Mouse (Mus musculus) C2C12 (cell line): Measurements from ENCODE around the gene Utrn.

Experiments
- CTCF ChIP-seq: IDR thresholded peaks from one replicate; pipeline ENCODE4 v1.5.1; 2011; ENCODE audit not compliant: control insufficient read depth, insufficient read depth, insufficient read length
- FOSL1 ChIP-seq: IDR thresholded peaks from one replicate; pipeline ENCODE4 v1.8.0; 2011; ENCODE audit warnings: mild to moderate bottlenecking, low read length; ENCODE audit not compliant: poor library complexity, insufficient read depth, severe bottlenecking
- MYOG ChIP-seq: IDR thresholded peaks from one replicate; pipeline ENCODE4 v1.6.1; 2011; ENCODE audit not compliant: control insufficient read depth, insufficient read length; ENCODE audit errors: extremely low read depth
- USF1 ChIP-seq: IDR thresholded peaks from one replicate; pipeline ENCODE4 v1.6.1; 2011; ENCODE audit warnings: low read depth, mild to moderate bottlenecking, control low read depth, moderate library complexity

DNA sequence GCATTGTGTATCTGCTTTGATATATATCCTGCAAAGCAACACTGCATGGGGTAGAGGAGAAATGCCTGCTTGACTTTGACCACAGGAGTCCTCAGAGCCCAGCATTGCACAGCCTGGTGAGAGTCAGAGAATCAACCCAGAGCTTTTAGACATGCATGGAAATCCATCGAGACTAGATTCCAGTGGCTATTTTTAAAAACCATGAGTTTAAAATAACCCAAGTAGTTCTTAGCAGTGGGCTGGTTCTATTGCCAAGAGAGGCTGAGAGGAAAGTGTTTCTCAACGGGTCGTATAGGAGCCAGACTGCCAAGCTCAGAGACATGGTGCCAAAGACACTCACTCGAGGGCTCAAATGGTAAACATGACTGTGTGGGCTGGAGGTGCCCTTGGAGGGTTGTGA lies 514.6 kb downstream of the Utrn start:
- TF ChIP-seq CTCF (no peak), USF1 (no peak), MYOG (no peak), FOSL1 (no peak)
